Mouse (Mus musculus) forebrain, embryonic 14.5 days (tissue): ENCODE results near the gene Pphln1. TPM values are rescaled to one million over a fixed set of nuclear protein-coding genes. Genes with fewer than 3 reads are reported as not detected.

Experiments used
- ATAC-seq: fragments of 200-750 bp; cut with Nextera tagmentation; 2 replicates; pipeline ENCODE4 v1.8.0; 2017; ENCODE audit warnings: mild to moderate bottlenecking, moderate library complexity
- DNase-seq: peaks from one replicate; pipeline ENCODE4 v3.0.0-alpha.2; 2015; ENCODE audit warnings: low spot score
- H3K27ac ChIP-seq: fragments of 300-500 bp; sonication (generic); 2 replicates; pipeline ENCODE4 v1.5.1; 2014; ENCODE audit warnings: low read depth, mild to moderate bottlenecking, control low read depth, low read length, moderate library complexity
- H3K27me3 ChIP-seq: fragments of 300-500 bp; sonication (generic); replicated peaks from 2 replicates; pipeline ENCODE4 v1.6.1; 2014; ENCODE audit warnings: low read length, control low read depth, mixed read lengths; ENCODE audit not compliant: control insufficient read depth, insufficient read depth
- H3K36me3 ChIP-seq: fragments of 300-500 bp; sonication (generic); 2 replicates; pipeline ENCODE4 v1.6.1; 2014; ENCODE audit warnings: low read length, control low read depth; ENCODE audit not compliant: control insufficient read depth, insufficient read depth
- H3K4me1 ChIP-seq: fragments of 300-500 bp; sonication (generic); 2 replicates; pipeline ENCODE4 v1.6.1; 2014; ENCODE audit warnings: antibody characterized with exemption, low read length, control low read depth; ENCODE audit not compliant: control insufficient read depth, insufficient read depth
- H3K4me2 ChIP-seq: fragments of 300-500 bp; sonication (generic); 2 replicates; pipeline ENCODE4 v1.6.1; 2014; ENCODE audit warnings: mild to moderate bottlenecking, control low read depth, low read length
- H3K4me3 ChIP-seq: fragments of 300-500 bp; sonication (generic); 2 replicates; pipeline ENCODE4 v1.5.1; 2014; ENCODE audit warnings: low read depth, low read length, control low read depth
- H3K9ac ChIP-seq: fragments of 300-500 bp; sonication (generic); 2 replicates; pipeline ENCODE4 v1.6.1; 2014; ENCODE audit warnings: mild to moderate bottlenecking, low read length, control low read depth, moderate library complexity
- H3K9me3 ChIP-seq: fragments of 300-500 bp; sonication (generic); replicated peaks from 2 replicates; pipeline ENCODE4 v1.6.1; 2016; ENCODE audit warnings: low read length, control low read depth, mixed read lengths; ENCODE audit not compliant: control insufficient read depth
- WGBS: fragments of 180-500 bp; shearing (Covaris S2); extraction: QIAGEN DNeasy Blood & Tissue Kit; methylation state at CpG from one replicate; pipeline ENCODE4 v1.1.7; 2014; 5-methylcytosine and 5-hydroxymethylcytosine counted together
- polyA plus RNA-seq: library from polyadenylated mRNA; unstranded; fragments of >200 nt; fragmentation: Nextera tagmentation; extraction: Ambion mirVana; gene quantifications from 2 replicates; pipeline ENCODE4 v1.2.1, GENCODE M21; 2014

Pphln1 gene
- polyA plus RNA-seq, 1 experiment from 2014 or later, result 29.3 TPM

- DNase-seq (no peak), ATAC-seq (no peak; the same call in 1 of the 2 replicates)
- Histone ChIP-seq H3K36me3 (no peaks in the 10 kb centered on the region), H3K27ac (no peak overlapping the region), H3K9me3 (no peaks in the 10 kb centered on the region), H3K27me3 (no peaks in the 10 kb centered on the region), H3K9ac (peak overlapping the region; percentile 67), H3K4me2 (peak overlapping the region; percentile 95), H3K4me3 (peak overlapping the region; percentile 67), H3K4me1 (peaks cover 10% of the 10 kb centered on the region; the same call in 1 of the 2 replicates)
- WGBS, result 2% methylated on average over 23 of the region's 23 CpGs
These were observed 120.2 kb downstream of the Pphln1 start for GRCm38 (mm10) chr15:93518143-93518902.

- H3K36me3 ChIP-seq, result no peaks in the 10 kb centered on the region
- peak overlapping the region; percentile 95 for H3K4me2 ChIP-seq
- H3K4me1 ChIP-seq, result peaks cover 8% of the 10 kb centered on the region; the same call in 1 of the 2 replicates
- H3K9me3 ChIP-seq, result no peaks in the 10 kb centered on the region
- DNase-seq (peak; percentile 59), ATAC-seq (peak; percentile 90)
- under 1% methylated on average over 85 of the region's 85 CpGs for WGBS
- peak overlapping the region; percentile 67 for H3K9ac ChIP-seq
- 0 out of 2 replicates have a peak overlapping the region, but pooled peaks have one; percentile 1 for H3K27ac ChIP-seq
- H3K4me3 ChIP-seq, result peak overlapping the region; percentile 67
- H3K27me3 ChIP-seq, result no peaks in the 10 kb centered on the region
These were observed 121.0 kb downstream of the Pphln1 start for GRCm38 (mm10) chr15:93518941-93519835.

GRCm38 (mm10) chr15:93519836-93520826, 122.0 kb downstream of the Pphln1 start:
- no peak; the same call in 1 of the 2 replicates for ATAC-seq
- Histone ChIP-seq H3K9ac (peak overlapping the region; percentile 67; the same call in 1 of the 2 replicates), H3K36me3 (no peaks in the 10 kb centered on the region), H3K27ac (no peak overlapping the region), H3K4me1 (peaks cover 8% of the 10 kb centered on the region; the same call in 1 of the 2 replicates), H3K4me3 (peak overlapping the region; percentile 67), H3K9me3 (no peaks in the 10 kb centered on the region), H3K4me2 (peak overlapping the region; percentile 95), H3K27me3 (no peaks in the 10 kb centered on the region)
- DNase-seq, result peak; percentile 63
- 10% methylated on average over 17 of the region's 17 CpGs for WGBS

DNA sequence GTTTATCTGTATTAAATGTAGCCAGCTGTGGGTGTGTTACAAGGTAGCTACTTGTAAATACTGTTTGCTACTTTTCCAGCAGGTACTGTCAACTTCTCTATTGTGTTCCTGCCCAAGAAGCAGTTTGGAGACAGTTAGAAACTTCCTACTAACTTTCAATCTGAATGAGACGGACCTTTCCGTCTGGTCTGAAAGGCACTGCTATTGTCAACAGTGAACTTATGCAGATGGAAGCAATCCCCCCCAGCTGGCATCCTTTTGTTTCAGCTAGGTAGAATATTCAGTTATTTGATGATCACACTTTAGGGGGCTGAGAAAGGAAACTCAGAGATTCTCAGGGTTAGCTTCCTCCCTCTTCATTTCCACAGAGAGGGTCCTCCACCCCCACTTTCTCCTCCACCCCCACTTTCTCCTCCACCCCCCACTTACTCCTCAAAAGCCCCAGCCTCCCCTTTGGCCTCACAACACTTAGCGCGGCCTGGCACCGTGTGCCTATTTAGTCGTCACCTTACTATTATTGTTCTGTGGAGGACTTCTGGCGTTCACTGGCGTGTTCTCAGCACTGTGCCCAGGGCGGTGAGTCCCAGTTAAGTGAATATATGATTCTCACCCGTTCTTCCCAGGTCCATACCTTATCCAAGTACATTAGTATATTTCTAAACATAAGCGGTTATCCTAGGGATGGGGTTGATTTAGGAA, 123.1 kb downstream of the Pphln1 start:
- H3K36me3 ChIP-seq, result no peaks in the 10 kb centered on the region
- DNase-seq (no peak), ATAC-seq (no peak)
- H3K4me1 ChIP-seq, result peaks cover 8% of the 10 kb centered on the region; the same call in 1 of the 2 replicates
- no peak overlapping the region for H3K27ac ChIP-seq
- no peak overlapping the region for H3K4me2 ChIP-seq
- no peak overlapping the region for H3K9ac ChIP-seq
- H3K4me3 ChIP-seq, result no peak overlapping the region
- no peaks in the 10 kb centered on the region for H3K9me3 ChIP-seq
- no peaks in the 10 kb centered on the region for H3K27me3 ChIP-seq
- WGBS, result 29% methylated on average over 11 of the region's 11 CpGs

DNA sequence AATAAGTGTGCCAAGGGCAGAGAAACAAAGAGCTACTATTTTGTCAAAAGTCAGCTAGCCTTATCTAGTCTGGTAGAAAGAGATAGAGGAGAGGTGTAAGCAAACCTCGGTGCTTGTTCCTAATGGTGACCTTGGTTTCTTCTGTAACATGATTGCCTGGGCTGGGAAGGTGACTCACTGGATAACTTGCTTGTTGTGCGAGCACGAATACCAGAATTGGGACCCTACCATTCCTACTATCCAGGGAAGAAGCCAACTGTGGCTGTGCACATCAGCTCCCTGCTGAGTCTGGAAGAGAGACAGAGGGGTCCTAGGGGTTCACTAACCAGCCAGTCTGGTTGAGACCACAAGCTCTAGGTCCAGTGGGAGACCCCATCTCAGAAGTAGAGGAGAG, 123.6 kb downstream of the Pphln1 start:
- Histone ChIP-seq H3K4me2 (no peak overlapping the region), H3K36me3 (no peaks in the 10 kb centered on the region), H3K9ac (no peak overlapping the region), H3K27me3 (no peaks in the 10 kb centered on the region), H3K27ac (no peak overlapping the region), H3K4me1 (peaks cover 8% of the 10 kb centered on the region; the same call in 1 of the 2 replicates), H3K4me3 (no peak overlapping the region), H3K9me3 (no peaks in the 10 kb centered on the region)
- DNase-seq (no peak), ATAC-seq (no peak)
- WGBS, result 42% methylated on average over 3 of the region's 3 CpGs

DNA sequence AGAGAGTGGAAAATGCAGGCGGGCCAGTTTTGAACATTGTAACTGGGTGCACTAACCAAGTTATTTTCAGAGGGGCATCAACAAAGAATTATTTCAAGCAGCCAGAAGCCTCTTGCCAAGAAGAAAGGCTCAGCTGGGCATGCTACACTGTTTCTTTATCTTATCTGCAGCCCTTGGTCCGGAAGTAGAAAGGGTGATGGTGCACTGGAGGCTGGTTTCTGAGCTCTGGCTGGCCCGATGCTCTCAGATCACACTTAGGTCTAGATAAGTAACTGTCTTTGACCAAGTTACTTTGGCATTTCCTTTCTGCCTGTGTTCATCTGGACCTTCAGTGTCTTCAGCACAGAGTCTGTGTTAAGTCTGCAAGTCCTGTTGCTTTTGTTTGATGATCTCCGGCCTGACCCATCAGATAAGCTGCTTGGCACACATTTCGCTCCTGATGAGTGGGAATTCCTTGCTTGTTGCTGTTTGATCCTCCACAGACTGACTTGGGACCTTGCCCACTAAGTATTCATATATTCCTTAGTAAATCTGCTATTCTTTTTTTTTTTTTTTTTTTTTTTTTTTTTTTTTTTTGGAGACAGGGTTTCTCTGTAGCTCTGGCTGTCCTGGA, 127.3 kb downstream of the Pphln1 start:
- 93% methylated on average over 5 of the region's 5 CpGs for WGBS
- DNase-seq, result no peak
- H3K9me3 ChIP-seq, result no peaks in the 10 kb centered on the region
- no peak overlapping the region for H3K27ac ChIP-seq
- ATAC-seq, result no peak
- H3K36me3 ChIP-seq, result no peaks in the 10 kb centered on the region
- H3K4me3 ChIP-seq, result no peak overlapping the region
- H3K4me1 ChIP-seq, result no peaks in the 10 kb centered on the region
- no peak overlapping the region for H3K9ac ChIP-seq
- H3K4me2 ChIP-seq, result no peak overlapping the region
- no peaks in the 10 kb centered on the region for H3K27me3 ChIP-seq

- H3K4me3 ChIP-seq, result no peak overlapping the region
- no peak overlapping the region for H3K27ac ChIP-seq
- no peak overlapping the region for H3K9ac ChIP-seq
- no peaks in the 10 kb centered on the region for H3K36me3 ChIP-seq
- no peaks in the 10 kb centered on the region for H3K9me3 ChIP-seq
- no peaks in the 10 kb centered on the region for H3K27me3 ChIP-seq
- no peaks in the 10 kb centered on the region for H3K4me1 ChIP-seq
- no peak overlapping the region for H3K4me2 ChIP-seq
- ATAC-seq (no peak), DNase-seq (no peak)
- WGBS, result 70% methylated on average over 12 of the region's 12 CpGs
These were observed 131.9 kb downstream of the Pphln1 start for GRCm38 (mm10) chr15:93529831-93530702.
